Mouse (Mus musculus) gastrocnemius, postnatal 14 days (tissue): ENCODE measurements at regions not wholly inside any gene's neighbourhood (a gene's known extent, or its start where the extent isn't known, plus 50 kb on each side); places are given as distances from the start of the nearest gene placed in this dataset.
"Not testable (repeated sequence)": the region's sequence is repeated elsewhere in the genome, so short reads cannot be mapped to it uniquely, and the experiment has no call there.

ENCODE experiments used
- DNase-seq: peaks from one replicate; pipeline ENCODE4 v3.0.0; 2021; ENCODE audit warnings: mixed read lengths
- intact Hi-C: fragments of 180-260 bp; cut with DNase I; formaldehyde crosslinking; loops from one replicate; pipeline ENCODE4 v1.15.1; 2025; ENCODE audit warnings: low total_unique reads

GRCm38 (mm10) chr17:35758769-35759168 lies 54.3 kb upstream of the Ddr1 start:
- intact Hi-C loops = no loop called here
- no peak for DNase-seq

GRCm38 (mm10) chr17:35759740-35760139 lies 55.3 kb upstream of the Ddr1 start:
- no peak for DNase-seq
- intact Hi-C loops = no loop called here

GRCm38 (mm10) chr17:35762614-35763013 lies 58.2 kb upstream of the Ddr1 start:
- no peak for DNase-seq
- intact Hi-C loops = no loop called here

GRCm38 (mm10) chr17:35763101-35763500 lies 58.4 kb upstream of the Ier3 start:
- DNase-seq = no peak
- intact Hi-C loops = no loop called here

- intact Hi-C loops = no loop called here
- DNase-seq = peak; percentile 44
Measured at GRCm38 (mm10) chr17:35763866-35764265, 57.6 kb upstream of the Ier3 start.

- intact Hi-C loops = no loop called here
- no peak for DNase-seq
Measured at GRCm38 (mm10) chr17:35766406-35766805, 55.1 kb upstream of the Ier3 start.

- intact Hi-C loops = no loop called here
- DNase-seq = no peak
Measured at GRCm38 (mm10) chr17:35769175-35769960, 52.1 kb upstream of the Ier3 start.

- DNase-seq, intact Hi-C loops: not testable (repeated sequence)
Measured at GRCm38 (mm10) chr17:35769961-35770276, 51.6 kb upstream of the Ier3 start.

GRCm38 (mm10) chr17:35770599-35770998 lies 50.9 kb upstream of the Ier3 start:
- intact Hi-C loops = no loop called here

GRCm38 (mm10) chr17:35771656-35772405 lies 49.7 kb upstream of the Ier3 start:
- DNase-seq = no peak
- intact Hi-C loops = no loop called here

More at GRCm38 (mm10) chr17:35770599-35770998, 50.9 kb upstream of the Ier3 start:
- no peak for DNase-seq
